Mouse (Mus musculus) c-Kit-positive CD71-positive TER-119-positive erythroid progenitor cells, embryonic 14.5 days (primary cell): ENCODE results near the gene Gm38393.

Experiments
- DNase-seq: peaks from one replicate; pipeline ENCODE4 v3.0.0-alpha.2; 2013; ENCODE audit warnings: low spot score

The Gm38393 gene

DNA sequence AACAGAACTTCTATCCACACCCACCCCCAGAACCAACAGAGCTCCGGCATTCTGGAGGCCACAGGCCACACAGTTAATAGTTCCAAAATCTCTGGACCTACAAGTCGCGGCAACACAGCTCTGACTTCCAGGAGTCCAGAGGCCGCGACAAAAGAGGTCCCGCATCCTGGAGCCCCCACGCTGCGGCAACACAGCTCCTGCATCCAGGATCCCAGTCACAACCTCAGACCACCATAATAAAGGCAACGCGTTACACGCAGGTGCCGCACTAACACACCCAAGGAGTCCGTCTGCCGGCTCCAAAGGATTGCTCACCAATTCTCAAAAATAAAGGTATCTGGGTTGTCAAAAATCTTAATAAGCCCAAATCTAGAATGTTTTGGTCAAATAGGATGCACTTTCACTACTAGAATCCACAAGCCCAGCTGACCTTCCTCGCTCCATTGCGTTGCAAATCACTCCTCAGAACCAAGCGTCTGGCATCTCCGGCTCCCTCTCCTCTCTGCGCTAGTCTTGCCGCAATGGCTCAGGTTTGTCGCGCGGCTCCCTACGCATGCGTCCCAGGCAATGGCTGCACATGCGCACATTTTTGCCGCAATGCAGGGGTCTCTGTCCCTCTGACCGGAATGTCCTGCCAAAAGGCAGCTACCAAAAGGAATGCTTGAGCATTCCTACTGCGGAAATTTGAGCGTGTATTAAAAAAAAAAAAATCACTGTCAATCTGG lies at the start of gene Gm38393, which contains the start of gene Snurf:
TSS of gene Gm38393 (minus strand) at position 459 of the 725 bp plus-strand sequence.
TSS of gene Snurf (minus strand) at position 444 of the 725 bp plus-strand sequence.
- peak; percentile 15 for DNase-seq

DNA sequence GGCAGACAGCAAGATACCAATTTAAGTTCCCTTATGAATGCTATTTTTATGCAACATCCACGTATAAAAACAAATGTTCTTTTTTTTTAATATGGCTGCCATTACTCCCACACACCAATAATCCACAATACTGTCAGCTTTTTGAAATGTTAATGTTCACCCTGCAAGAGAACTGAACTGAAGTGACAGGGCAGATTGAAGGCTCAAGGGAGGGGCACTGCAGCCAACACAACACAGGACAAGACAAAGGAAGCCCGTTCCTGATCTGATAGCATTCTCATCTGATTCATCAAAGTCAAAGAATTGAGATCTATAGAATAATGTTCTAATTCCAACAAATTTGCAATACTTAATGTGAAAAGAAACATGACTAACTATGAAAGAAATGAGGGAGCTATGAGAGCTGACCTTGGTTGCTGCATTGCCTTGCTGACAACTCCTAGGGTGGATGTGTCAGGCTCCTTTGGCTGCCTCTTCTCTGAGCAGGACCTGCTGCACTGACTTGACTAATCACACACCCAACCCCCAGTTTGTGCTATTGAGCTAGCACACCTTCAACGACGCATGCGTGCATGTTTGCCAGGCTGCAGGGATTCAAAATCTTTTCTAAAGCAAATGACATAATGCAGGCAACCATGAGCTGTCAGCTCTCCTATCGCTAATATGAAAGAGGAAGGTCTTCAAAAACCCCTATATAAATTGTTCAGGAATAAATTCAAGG lies 42.8 kb upstream of the Gm38393 start:
- DNase-seq, result no peak

DNA sequence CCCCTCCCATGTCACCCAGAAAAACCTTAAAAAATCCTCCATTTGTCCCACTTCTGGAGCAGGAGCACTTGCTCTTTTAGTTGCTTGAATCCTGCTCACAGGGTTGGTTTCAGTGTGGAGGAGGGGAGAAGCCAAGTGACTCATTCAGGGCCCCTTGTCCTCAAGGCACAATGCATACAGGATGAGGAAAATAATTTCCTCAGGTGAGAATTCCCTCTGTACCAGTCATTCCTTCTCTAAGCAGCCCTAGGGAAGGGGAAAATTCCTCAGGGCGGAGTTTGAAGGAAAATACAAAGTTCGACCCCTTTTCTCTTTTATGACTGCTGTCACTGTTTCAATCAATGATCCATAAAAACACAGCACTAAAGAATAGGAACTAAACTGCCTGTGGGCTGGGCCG lies 8.3 kb upstream of the Gm38393 start:
- DNase-seq, result no peak

DNA sequence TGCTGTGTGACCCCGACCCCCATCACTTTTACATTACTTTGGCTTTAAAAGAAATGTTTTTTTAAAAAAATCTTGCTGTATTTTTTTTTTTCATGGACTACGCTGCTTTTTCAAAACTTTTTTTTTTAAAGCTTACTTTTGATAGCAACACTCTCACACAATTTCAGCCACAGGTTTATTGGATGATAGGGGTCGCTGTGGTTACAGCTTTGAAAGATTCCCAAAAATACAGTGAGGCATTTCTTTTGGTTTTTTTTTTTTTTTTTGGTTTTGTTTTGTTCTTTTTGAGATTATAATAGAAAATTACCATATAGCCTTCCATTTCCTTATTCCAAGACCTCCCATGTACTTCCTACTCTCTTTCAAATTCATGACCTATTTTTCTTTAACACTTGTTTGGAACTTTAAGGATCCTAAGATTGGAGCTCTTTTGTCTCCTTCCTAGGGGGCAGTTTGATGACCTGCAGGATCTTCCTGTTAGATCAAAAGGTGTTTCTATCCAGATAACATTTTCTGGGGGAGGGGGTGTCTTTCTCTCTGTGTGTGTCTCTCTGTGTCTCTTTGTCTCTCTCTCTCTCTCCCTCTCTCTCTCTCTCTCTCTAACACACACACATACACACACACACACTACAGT lies 3.0 kb upstream of the Gm38393 start:
- DNase-seq, result no peak

DNA sequence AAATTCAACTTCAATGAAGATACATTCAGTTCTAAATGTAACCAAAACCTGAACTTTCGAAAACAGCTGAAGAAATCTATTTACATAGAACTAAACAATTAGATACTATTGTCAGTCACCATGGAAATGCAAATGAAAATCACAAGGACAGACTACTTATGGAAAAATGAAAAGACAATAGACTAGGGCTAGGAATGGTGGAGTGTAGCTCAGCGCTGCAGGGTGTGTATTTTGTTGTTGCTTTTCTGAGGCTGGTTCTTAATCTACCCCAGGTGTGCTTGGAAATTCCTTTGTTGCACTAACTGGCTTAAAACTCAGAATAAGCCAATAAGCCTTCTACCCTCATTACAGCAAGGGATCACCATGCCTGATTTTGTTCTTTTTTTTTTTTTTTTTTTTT lies 1.4 kb upstream of the Gm38393 start:
- no peak for DNase-seq

DNA sequence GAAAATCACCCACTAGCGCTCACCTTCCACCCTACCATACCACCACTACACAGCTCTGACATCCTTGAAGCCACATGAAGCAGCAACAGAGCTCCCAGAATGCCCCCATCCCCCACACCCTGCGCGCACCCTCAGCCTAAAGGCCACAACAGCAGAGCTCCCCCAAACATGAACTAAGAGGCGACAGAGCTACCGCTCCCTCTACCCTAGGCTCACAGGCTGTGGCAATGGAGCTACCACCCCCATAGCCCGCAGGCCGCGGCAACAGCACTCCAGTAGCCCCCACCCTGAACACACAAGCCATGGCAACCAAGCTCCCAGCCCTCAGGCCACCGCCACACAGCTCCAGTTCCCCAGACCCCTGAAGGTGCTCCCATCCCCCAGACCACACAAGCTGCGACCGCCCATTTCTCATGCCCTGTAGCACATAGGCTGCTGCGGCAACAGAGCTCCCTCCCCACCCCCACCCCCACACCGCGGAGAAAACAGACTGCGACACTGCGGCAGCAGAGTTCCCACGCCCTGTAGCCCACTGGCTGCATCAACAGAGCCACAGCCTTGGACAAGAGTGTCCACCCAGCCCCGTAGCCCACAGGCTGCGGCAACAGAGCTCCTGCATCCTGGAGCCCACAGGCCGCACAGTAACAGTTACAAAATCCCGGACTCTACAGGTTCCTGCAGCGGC lies 801 bp downstream of the Gm38393 start:
- DNase-seq, result peak; percentile 9

DNA sequence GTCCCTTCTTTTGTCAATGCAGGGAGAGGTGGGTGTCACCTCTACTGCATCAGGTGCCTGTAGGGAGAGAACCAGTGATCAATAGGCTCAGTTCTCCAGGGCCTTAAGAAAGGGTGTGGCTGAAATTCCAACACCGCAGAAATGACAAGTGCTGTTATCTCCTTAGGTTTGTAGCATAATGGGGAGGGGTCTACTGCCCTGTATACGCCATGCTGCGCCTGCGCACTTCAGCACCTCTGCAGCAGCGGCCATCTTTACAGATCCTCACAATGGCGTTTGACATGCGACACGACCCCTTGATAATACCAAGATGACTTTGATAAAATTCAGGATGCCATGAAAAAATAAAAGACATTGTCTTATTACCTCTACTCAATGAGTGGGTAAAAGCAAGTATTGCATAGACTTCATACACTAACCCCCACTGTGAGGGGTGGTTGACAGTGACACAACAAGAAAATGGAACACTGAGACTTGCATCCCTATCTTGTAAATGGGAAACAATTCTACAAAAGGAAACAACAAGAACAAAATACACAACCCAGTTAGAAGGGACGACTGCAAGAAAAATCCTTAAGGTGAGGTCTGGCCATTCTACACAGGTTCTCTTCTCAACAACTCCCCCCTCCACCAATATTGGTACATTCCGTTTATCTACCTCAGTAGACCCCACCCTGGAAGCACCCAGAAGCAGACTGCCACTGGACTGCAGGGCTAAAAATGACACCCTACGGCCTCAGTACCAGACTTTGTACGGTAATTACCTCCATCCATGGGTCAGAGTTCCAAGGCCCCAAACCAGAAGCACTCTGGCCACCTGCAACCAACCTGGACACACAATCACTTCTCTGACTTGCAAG lies 1.6 kb downstream of the Gm38393 start:
- DNase-seq, result peak; percentile 40

DNA sequence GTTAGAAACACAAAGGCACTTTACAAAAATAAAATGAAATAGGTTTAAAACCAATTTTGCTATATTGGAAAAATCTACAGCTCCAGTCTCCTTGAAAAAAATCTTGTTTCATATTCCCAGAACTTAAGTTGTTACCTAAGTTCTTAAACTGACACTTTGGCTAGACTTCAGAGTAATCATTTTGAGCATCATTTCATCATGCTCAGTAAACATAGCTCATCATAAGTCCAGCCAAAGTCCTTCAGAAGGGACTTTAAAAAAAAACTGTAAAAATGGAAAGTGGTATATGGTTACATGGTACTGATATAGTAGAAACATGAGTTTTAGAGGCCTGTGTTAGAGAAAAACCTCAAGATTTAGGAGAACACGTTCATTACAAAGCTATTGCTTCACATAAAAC lies 26.2 kb downstream of the Gm38393 start:
- no peak for DNase-seq
